Mouse (Mus musculus) fibroblast of lung, adult 2 months (primary cell): Measurements from ENCODE around the gene Lef1.

ENCODE experiments used
- DNase-seq: peaks from one replicate; pipeline ENCODE4 v3.0.0-alpha.2; 2011; ENCODE audit warnings: low read depth

Lef1 gene

GRCm38 (mm10) chr3:131139345-131140090, 29.2 kb downstream of the Lef1 start:
- DNase-seq, result no peak

DNA sequence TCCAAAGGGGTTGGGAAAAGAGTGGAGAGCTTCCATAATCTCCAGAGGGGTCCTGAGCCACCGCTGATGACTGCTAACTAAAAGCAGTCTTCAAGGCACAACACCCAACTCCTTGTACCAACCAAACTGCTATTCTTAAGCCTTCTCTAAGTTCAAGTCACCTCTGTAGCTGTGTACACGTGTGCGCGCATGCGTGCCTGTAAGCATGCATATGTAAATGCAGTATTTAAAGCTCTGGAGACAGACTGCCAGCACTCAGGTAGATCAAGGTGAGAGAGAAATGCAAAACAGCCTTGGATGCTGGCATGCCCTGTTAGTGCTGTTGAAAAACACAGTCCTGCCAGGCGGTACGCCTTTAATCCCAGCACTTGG, 29.8 kb downstream of the Lef1 start:
- no peak for DNase-seq

GRCm38 (mm10) chr3:131141546-131141945, 31.3 kb downstream of the Lef1 start:
- DNase-seq, result no peak

GRCm38 (mm10) chr3:131144250-131144649, 34.0 kb downstream of the Lef1 start:
- DNase-seq, result no peak

DNA sequence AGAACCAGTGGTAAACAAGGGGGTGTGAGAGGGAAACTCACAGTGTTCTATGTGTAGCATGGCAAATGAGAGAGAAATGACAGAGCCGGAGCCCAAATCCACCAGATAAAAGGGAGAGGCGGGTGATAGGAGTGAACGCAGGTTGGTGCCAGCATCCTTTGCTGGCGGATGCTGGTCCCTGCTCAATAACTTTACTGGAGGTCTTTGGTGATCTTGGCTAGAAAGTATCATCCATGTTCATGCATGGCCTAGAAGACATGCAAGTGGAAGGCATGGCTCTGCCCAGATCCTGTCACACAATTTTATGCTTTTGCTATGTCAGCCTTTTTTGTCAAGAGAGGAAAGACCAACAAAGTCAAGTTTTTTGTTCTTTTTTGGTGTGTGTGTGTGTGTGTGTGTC, 42.6 kb downstream of the Lef1 start:
- DNase-seq, result no peak

DNA sequence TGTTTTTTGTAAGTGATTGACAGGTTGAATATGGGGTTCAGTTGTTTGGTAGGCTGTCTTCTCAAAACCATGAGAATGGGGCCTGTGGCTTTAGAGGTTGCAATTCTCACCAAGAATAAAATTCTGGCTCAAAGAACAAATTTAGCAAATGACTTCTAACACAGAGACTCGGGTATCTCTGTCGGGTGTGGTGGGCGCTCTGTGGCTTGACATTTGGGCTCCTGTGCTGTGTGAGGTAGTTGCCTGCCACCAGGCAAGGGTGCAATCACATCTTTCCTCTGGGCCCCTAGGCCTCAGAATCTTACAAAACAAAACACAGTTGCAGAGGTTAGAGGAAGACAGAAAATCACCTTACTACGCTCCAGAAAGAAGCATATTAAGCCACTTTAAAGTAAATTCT, 43.6 kb downstream of the Lef1 start:
- no peak for DNase-seq

DNA sequence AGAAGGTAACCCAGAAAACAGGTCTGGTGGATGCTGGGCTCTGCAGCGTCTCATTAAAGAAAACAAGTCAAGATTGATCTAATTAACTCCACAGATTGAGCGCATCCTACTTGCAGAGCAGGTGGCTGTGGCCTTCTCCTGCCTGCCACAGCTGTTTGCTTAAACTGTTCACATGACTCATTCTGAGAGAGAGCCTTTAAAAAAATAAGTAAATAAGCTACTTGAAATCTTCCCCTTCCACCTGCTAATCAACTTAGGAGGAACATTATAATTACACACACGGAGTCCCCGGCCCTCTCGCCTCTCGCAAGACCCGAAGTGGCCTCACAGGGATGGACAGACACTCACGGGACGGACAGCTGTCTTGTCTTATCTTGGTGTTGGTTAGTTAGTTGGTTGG, 44.3 kb downstream of the Lef1 start:
- no peak for DNase-seq

- no peak for DNase-seq
Measured at GRCm38 (mm10) chr3:131155066-131155465, 44.8 kb downstream of the Lef1 start.

DNA sequence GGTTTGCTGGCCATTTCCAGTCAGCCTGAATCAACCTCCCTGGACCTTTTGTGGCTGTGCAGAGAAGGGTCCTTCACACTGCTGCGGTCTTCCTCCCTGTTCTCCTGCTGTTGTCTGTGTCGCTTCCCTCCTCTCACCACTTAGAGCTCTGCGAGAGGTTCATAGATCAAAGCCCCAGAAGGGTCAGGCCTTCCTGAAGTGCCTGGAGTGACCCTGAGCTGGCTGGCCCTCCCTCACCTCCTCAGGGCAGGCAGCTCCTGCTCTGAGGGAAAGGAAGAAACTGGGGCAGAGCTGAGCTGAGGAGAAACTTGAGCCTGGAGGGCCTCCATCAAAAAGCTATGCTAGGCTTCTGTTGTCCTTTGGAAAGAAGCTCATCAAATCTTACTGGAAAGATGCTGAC, 45.4 kb downstream of the Lef1 start:
- DNase-seq, result no peak

DNA sequence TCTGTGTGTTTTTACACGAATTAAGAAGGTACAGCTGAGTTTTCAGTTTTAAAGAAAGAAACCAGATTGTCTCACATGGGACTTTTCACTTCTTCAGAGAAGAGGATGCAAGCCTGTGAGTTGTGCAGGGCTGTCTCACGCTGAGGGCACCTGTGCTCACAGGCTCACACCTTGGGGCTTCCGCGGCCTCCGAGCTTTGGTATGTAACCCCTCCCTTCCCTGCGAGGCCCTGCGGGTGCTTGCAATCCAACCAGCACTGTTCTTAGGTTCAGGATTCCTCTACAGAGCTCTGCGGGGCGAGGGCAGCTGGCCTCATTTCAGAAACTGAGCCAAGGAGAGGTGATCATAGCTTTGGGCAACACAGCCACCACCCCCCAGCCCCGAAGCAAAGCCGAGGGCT, 46.1 kb downstream of the Lef1 start:
- no peak for DNase-seq

GRCm38 (mm10) chr3:131157471-131157870, 47.2 kb downstream of the Lef1 start:
- no peak for DNase-seq

GRCm38 (mm10) chr3:131159204-131159760, 49.0 kb downstream of the Lef1 start:
- no peak for DNase-seq

GRCm38 (mm10) chr3:131159881-131160615, 49.8 kb downstream of the Lef1 start:
- no peak for DNase-seq

GRCm38 (mm10) chr3:131160921-131161320, 50.6 kb downstream of the Lef1 start:
- DNase-seq, result no peak

DNA sequence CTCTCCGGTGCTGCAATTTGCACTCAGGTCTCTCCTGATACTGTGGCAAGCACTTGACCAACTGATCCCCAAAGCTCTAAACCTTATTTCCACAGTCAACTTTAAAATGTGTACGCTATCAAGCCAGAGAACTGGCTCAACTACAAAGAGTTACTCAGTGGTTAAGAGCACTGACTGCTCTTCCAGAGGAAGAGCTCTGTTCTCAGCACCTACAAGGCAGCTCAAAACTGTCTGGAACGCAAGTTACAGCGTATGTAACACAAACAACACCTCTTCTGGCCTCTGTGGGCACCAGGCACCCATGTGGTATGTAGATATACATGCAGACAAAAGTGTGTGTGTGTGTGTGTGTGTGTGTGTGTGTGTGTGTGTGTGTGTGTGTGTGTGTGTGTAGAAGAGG, 57.5 kb downstream of the Lef1 start:
- no peak for DNase-seq

- DNase-seq, result no peak
Measured at GRCm38 (mm10) chr3:131169161-131169560, 58.9 kb downstream of the Lef1 start.

- no peak for DNase-seq
Measured at GRCm38 (mm10) chr3:131170099-131170643, 59.9 kb downstream of the Lef1 start.

- DNase-seq, result no peak
Measured at GRCm38 (mm10) chr3:131171292-131171960, 61.2 kb downstream of the Lef1 start.

DNA sequence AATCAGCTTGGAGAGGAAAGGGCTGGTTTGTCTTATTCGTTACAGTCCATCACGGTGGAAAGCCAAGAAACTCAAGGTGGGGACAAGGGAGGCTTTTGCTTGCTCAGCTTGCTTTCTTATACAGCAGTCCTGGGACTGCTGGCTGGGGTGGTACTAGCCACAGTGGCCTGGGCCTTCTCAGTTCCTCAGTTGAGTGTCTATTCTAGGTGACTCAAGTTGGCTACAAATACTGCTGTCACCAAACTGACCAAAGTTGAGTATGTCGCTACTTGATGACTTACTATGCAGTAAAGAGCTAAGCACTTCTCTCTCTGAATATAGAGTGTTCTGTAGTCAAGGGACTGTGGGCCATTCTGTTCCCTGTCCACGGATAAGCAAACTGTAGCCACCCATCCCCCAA, 62.0 kb downstream of the Lef1 start:
- no peak for DNase-seq

DNA sequence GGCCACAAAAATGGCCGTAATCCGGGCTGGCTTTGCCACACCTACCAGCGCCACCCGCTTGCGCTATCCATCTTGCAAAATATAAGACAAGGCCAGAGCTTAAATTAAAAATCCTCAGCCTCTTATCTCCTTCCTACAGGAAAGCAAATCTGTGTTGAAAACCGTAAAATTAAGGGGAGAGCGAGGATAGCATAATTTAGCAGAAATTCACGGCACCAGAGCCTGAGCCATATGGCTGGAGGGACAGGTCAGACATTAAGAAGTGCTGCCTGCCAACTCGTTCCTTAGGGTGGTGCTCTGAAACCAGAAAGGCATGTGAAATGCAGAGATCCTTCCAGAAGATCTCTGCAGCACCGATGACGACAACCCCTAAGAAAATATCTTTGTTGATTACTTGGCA, 70.7 kb downstream of the Lef1 start:
- no peak for DNase-seq

- DNase-seq, result no peak
Measured at GRCm38 (mm10) chr3:131182158-131182557, 71.9 kb downstream of the Lef1 start.

DNA sequence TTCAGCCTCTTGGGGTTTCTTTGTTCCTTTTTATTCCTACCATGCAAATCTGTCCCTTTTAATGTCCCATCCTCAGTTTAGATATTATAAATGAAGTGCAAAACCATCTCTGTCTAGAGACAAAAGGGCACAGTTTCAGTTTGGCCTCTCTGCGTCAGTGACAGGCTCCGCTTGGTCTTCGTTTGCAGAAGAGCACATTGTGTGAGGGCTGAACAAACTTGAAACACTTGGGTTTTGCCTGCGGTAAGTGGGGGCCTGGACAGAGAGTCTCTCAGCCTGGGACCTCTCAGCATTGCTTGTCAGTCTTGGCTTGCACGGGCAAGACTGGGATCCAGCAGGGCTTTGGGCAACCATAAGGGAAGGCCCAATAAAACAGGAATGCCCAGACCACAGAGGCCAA, 75.9 kb downstream of the Lef1 start:
- DNase-seq, result no peak

DNA sequence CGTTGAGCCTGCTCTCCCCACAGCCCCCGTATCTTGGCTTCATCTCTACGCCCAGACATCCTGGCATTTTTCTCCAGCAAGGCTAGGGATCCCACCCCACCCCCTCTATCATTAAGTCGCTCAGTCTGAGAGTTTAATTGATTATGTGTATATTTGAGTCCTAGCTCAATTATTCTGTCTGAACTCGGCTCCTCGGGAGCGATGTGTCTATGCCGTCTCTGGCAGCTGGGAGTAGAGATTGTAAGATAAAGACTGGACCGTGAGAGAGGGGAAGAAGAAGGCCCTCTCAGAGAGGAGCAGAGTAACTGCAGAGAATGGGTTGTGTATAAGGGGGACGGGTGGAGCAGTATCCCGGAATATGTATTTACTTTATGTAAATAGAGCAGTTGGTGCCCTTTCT, 80.0 kb downstream of the Lef1 start:
- DNase-seq, result no peak
